Mouse (Mus musculus): ENCODE results near the gene Nrarp. TPM values are rescaled to one million over a fixed set of nuclear protein-coding genes. Genes with fewer than 3 reads are reported as not detected.

Gene Nrarp
- polyA plus RNA-seq, 1 experiment from 2014 or later: 16.8 TPM

- H3K4me1 ChIP-seq: peaks cover 32% of the 10 kb centered on the region
- peak within 1 kb of the TSS; percentile 92 for H3K4me3 ChIP-seq (replicated peaks)
- ATAC-seq (ENCODE audit: low FRiP score): no peak
- WGBS: 0% methylated on average over 17 of the region's 17 CpGs
- H3K4me2 ChIP-seq: peak within 1 kb of the TSS; percentile 94
- H3K9ac ChIP-seq (replicated peaks): peak within 1 kb of the TSS; percentile 86
- H3K27ac ChIP-seq (replicated peaks): peak within 1 kb of the TSS; percentile 99
- peaks cover 5% of the 10 kb centered on the region; the same call in 1 of the 2 replicates for H3K36me3 ChIP-seq
- H3K9me3 ChIP-seq (replicated peaks): no peaks in the 10 kb centered on the region
- H3K27me3 ChIP-seq (replicated peaks): no peaks in the 10 kb centered on the region
These were observed 43.9 kb downstream of the Nrarp start, which contains the start of gene Tubb4b for GRCm38 (mm10) chr2:25224492-25224765. Gene Tubb4b (minus strand): TSS chr2:25224702.

- ATAC-seq (ENCODE audit: low FRiP score): peak; percentile 96
- H3K4me1 ChIP-seq: peaks cover 32% of the 10 kb centered on the region
- H3K27me3 ChIP-seq (replicated peaks): no peaks in the 10 kb centered on the region
- peak overlapping the region; percentile 99 for H3K27ac ChIP-seq (replicated peaks)
- H3K36me3 ChIP-seq: peaks cover 5% of the 10 kb centered on the region; the same call in 1 of the 2 replicates
- 2% methylated on average over 41 of the region's 41 CpGs for WGBS
- peak overlapping the region; percentile 92 for H3K4me3 ChIP-seq (replicated peaks)
- H3K9ac ChIP-seq (replicated peaks): peak overlapping the region; percentile 63
- H3K4me2 ChIP-seq: peak overlapping the region; percentile 61
- no peaks in the 10 kb centered on the region for H3K9me3 ChIP-seq (replicated peaks)
These were observed 44.5 kb downstream of the Nrarp start for GRCm38 (mm10) chr2:25224766-25225752.

- H3K4me1 ChIP-seq: peaks cover 32% of the 10 kb centered on the region
- peak overlapping the region; percentile 92; the same call in 1 of the 2 replicates for H3K4me3 ChIP-seq (replicated peaks)
- H3K9ac ChIP-seq (replicated peaks): peak overlapping the region; percentile 63; the same call in 1 of the 2 replicates
- no peaks in the 10 kb centered on the region for H3K9me3 ChIP-seq (replicated peaks)
- peak overlapping the region; percentile 61; the same call in 1 of the 2 replicates for H3K4me2 ChIP-seq
- peak overlapping the region; percentile 99 for H3K27ac ChIP-seq (replicated peaks)
- no peaks in the 10 kb centered on the region for H3K27me3 ChIP-seq (replicated peaks)
- no peak for ATAC-seq (ENCODE audit: low FRiP score)
- WGBS: 72% methylated on average over 8 of the region's 8 CpGs
- peaks cover 5% of the 10 kb centered on the region; the same call in 1 of the 2 replicates for H3K36me3 ChIP-seq
These were observed 45.3 kb downstream of the Nrarp start for GRCm38 (mm10) chr2:25225811-25226379.

- Histone ChIP-seq H3K36me3 (peaks cover 1% of the 10 kb centered on the region; the same call in 1 of the 2 replicates), H3K9ac (replicated peaks) (no peak overlapping the region), H3K27me3 (replicated peaks) (0 out of 2 replicates have a peak, but pooled peaks cover 3% of the 10 kb centered on the region), H3K27ac (replicated peaks) (no peak overlapping the region), H3K4me2 (no peak overlapping the region), H3K4me3 (replicated peaks) (no peak overlapping the region), H3K9me3 (replicated peaks) (no peaks in the 10 kb centered on the region), H3K4me1 (peaks cover 32% of the 10 kb centered on the region)
- no peak for ATAC-seq (ENCODE audit: low FRiP score)
- 88% methylated on average over 5 of the region's 5 CpGs for WGBS
These were observed 46.3 kb downstream of the Nrarp start for GRCm38 (mm10) chr2:25226864-25227263.

- Histone ChIP-seq H3K36me3 (no peaks in the 10 kb centered on the region), H3K4me1 (peaks cover 32% of the 10 kb centered on the region), H3K9ac (replicated peaks) (no peak overlapping the region), H3K4me2 (no peak overlapping the region), H3K27me3 (replicated peaks) (0 out of 2 replicates have a peak, but pooled peaks cover 3% of the 10 kb centered on the region), H3K27ac (replicated peaks) (no peak overlapping the region), H3K9me3 (replicated peaks) (no peaks in the 10 kb centered on the region), H3K4me3 (replicated peaks) (no peak overlapping the region)
- ATAC-seq (ENCODE audit: low FRiP score): no peak
- WGBS: 91% methylated on average over 4 of the region's 4 CpGs
These were observed 46.8 kb downstream of the Nrarp start for GRCm38 (mm10) chr2:25227406-25227805.

GRCm38 (mm10) chr2:25228431-25228889 is 47.9 kb downstream of the Nrarp start:
- WGBS: 2% methylated on average over 7 of the region's 7 CpGs
- peak overlapping the region; percentile 77 for H3K27ac ChIP-seq (replicated peaks)
- no peaks in the 10 kb centered on the region for H3K9me3 ChIP-seq (replicated peaks)
- H3K4me3 ChIP-seq (replicated peaks): peak overlapping the region; percentile 20
- no peak for ATAC-seq (ENCODE audit: low FRiP score)
- no peak overlapping the region for H3K9ac ChIP-seq (replicated peaks)
- 0 out of 2 replicates have a peak, but pooled peaks cover 3% of the 10 kb centered on the region for H3K27me3 ChIP-seq (replicated peaks)
- H3K4me1 ChIP-seq: peaks cover 28% of the 10 kb centered on the region
- no peaks in the 10 kb centered on the region for H3K36me3 ChIP-seq
- peak overlapping the region; percentile 49 for H3K4me2 ChIP-seq

GRCm38 (mm10) chr2:25228995-25229530 is 48.5 kb downstream of the Nrarp start:
- peak overlapping the region; percentile 49 for H3K4me2 ChIP-seq
- H3K4me3 ChIP-seq (replicated peaks): no peak overlapping the region
- no peaks in the 10 kb centered on the region for H3K36me3 ChIP-seq
- no peaks in the 10 kb centered on the region for H3K9me3 ChIP-seq (replicated peaks)
- H3K9ac ChIP-seq (replicated peaks): no peak overlapping the region
- no peak for ATAC-seq (ENCODE audit: low FRiP score)
- peaks cover 22% of the 10 kb centered on the region for H3K4me1 ChIP-seq
- WGBS: 75% methylated on average over 6 of the region's 6 CpGs
- H3K27me3 ChIP-seq (replicated peaks): 0 out of 2 replicates have a peak, but pooled peaks cover 3% of the 10 kb centered on the region
- H3K27ac ChIP-seq (replicated peaks): no peak overlapping the region

GRCm38 (mm10) chr2:25229582-25229981 is 49.0 kb downstream of the Nrarp start:
- H3K9ac ChIP-seq (replicated peaks): no peak overlapping the region

GRCm38 (mm10) chr2:25230581-25230980 is 50.0 kb downstream of the Nrarp start:
- whole genome bisulfite sequencing: 87% methylated on average over 7 of the region's 7 CpGs
- no peak for ATAC-seq (ENCODE audit: low FRiP score)
- no peaks in the 10 kb centered on the region for H3K36me3 ChIP-seq
- no peak overlapping the region for H3K4me3 ChIP-seq (replicated peaks)
- peaks cover 18% of the 10 kb centered on the region for H3K4me1 ChIP-seq
- H3K4me2 ChIP-seq: no peak overlapping the region
- H3K27ac ChIP-seq (replicated peaks): no peak overlapping the region
- H3K27me3 ChIP-seq (replicated peaks): 0 out of 2 replicates have a peak, but pooled peaks cover 6% of the 10 kb centered on the region
- no peak overlapping the region for H3K9ac ChIP-seq (replicated peaks)
- no peaks in the 10 kb centered on the region for H3K9me3 ChIP-seq (replicated peaks)

More at GRCm38 (mm10) chr2:25229582-25229981, 49.0 kb downstream of the Nrarp start:
- Histone ChIP-seq H3K4me3 (replicated peaks) (no peak overlapping the region), H3K27me3 (replicated peaks) (0 out of 2 replicates have a peak, but pooled peaks cover 3% of the 10 kb centered on the region), H3K9me3 (replicated peaks) (no peaks in the 10 kb centered on the region), H3K4me2 (no peak overlapping the region), H3K27ac (replicated peaks) (no peak overlapping the region), H3K4me1 (peaks cover 22% of the 10 kb centered on the region), H3K36me3 (no peaks in the 10 kb centered on the region)
- 82% methylated on average over 5 of the region's 5 CpGs for WGBS
- no peak for ATAC-seq (ENCODE audit: low FRiP score)

- peaks cover 6% of the 10 kb centered on the region; the same call in 1 of the 2 replicates for H3K27me3 ChIP-seq (replicated peaks)
- H3K9me3 ChIP-seq (replicated peaks): no peaks in the 10 kb centered on the region
- no peak overlapping the region for H3K27ac ChIP-seq (replicated peaks)
- peaks cover 14% of the 10 kb centered on the region for H3K4me1 ChIP-seq
- no peak overlapping the region for H3K9ac ChIP-seq (replicated peaks)
- no peak for ATAC-seq (ENCODE audit: low FRiP score)
- no peaks in the 10 kb centered on the region for H3K36me3 ChIP-seq
- WGBS: 68% methylated on average over 12 of the region's 12 CpGs
- H3K4me3 ChIP-seq (replicated peaks): no peak overlapping the region
- no peak overlapping the region for H3K4me2 ChIP-seq
These were observed 50.5 kb downstream of the Nrarp start for GRCm38 (mm10) chr2:25231038-25231437.

Measured in neural tube, embryonic 15.5 days (tissue).